Mouse (Mus musculus) bone marrow macrophage, adult 2 months (primary cell): ENCODE measurements around the gene 4930469K13Rik. TPM values are rescaled to one million over a fixed set of nuclear protein-coding genes. Genes with fewer than 3 reads are reported as not detected.

ENCODE experiments used
- H3K27ac ChIP-seq: 2 replicates; pipeline ENCODE4 v1.5.1; 2012; ENCODE audit warnings: low read depth, low read length; ENCODE audit not compliant: insufficient read depth
- H3K4me1 ChIP-seq: 2 replicates; pipeline ENCODE4 v1.6.1; 2012; ENCODE audit warnings: low read length; ENCODE audit not compliant: control insufficient read depth, insufficient read depth
- H3K4me3 ChIP-seq: 2 replicates; pipeline ENCODE4 v1.5.1; 2012; ENCODE audit warnings: mild to moderate bottlenecking, low read length, moderate library complexity; ENCODE audit not compliant: insufficient read depth
- CTCF ChIP-seq: IDR thresholded peaks from 2 replicates; pipeline ENCODE4 v1.5.1; 2012; ENCODE audit warnings: low read depth, mild to moderate bottlenecking, low read length, moderate library complexity
- POLR2A ChIP-seq: IDR thresholded peaks from 2 replicates; pipeline ENCODE4 v1.6.1; 2012; ENCODE audit warnings: mild to moderate bottlenecking, low read depth, low read length, borderline replicate concordance
- polyA plus RNA-seq: library from polyadenylated mRNA; stranded (reverse); fragments of >200 nt; gene quantifications from 2 replicates; pipeline ENCODE4 v1.2.4, GENCODE M21; 2012; ENCODE audit not compliant: missing spikeins, insufficient read depth, insufficient read length

The 4930469K13Rik gene
- polyA plus RNA-seq, 1 experiment, result not detected

DNA sequence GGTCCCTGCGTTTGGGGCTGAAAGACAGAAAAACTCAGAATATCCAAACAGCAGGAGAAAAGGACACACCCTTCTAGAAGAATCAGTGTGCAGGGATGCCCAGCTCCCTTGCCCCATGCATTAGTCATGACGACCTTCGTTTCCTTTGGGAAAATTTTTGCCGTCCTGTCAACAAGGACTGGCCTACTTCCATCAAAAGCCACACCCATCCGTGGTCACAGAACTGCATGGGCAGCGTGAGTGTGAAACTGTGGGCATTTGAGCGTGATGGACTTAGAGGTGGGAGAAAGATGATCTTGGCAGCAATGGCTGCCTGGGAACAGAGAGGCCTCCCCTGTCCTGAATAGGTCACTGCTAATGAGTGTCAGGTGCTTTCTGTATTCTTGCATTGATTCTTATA lies 126.2 kb downstream of the 4930469K13Rik start:
- TF ChIP-seq CTCF (no peak), POLR2A (no peak)
- Histone ChIP-seq H3K4me1 (peaks cover 5% of the 10 kb centered on the region), H3K4me3 (no peak overlapping the region), H3K27ac (no peak overlapping the region)

DNA sequence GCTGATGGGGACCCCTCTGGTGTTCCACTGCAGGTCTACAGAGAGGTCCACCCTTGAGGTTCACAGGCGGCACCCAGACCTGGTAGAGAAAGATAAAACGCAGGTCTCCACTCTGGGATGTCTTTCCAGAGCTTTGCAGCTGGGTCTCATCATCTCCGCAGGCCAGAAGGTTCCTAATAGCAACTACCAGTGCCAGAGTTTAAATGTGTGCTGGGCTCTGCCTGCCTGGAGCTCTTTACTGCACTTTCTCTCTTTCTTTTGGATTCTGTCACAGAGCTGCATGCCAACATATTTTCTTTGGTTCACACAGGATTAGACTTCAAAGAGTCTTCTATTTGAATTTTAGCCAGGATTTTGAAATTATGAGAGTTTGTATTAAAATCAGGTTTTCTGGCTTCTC lies 129.2 kb downstream of the 4930469K13Rik start:
- Histone ChIP-seq H3K27ac (no peak overlapping the region), H3K4me3 (no peak overlapping the region), H3K4me1 (peaks cover 6% of the 10 kb centered on the region)
- TF ChIP-seq POLR2A (no peak), CTCF (no peak)

DNA sequence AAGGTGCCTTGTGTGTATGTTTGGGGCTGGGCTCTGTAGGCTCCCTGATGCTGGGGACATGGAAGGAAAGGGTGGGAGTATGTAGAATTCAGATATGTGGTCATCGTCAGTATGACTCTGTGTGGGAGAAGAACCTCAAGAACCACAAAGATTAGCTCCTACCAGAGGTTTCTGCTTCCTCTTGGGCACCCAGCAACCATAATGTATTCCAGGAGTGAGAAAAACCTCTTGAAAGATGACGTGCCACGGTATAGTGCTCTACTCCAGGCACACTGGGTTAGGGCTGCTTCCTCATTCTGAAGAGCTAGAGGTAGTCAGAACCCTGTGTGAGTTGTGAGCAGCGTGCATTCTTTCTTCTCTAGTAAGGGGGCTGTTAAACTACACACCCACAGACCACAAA lies 130.6 kb downstream of the 4930469K13Rik start:
- Histone ChIP-seq H3K4me3 (no peak overlapping the region), H3K27ac (no peak overlapping the region), H3K4me1 (peaks cover 6% of the 10 kb centered on the region)
- no peak for TF ChIP-seq POLR2A
- no peak for TF ChIP-seq CTCF

DNA sequence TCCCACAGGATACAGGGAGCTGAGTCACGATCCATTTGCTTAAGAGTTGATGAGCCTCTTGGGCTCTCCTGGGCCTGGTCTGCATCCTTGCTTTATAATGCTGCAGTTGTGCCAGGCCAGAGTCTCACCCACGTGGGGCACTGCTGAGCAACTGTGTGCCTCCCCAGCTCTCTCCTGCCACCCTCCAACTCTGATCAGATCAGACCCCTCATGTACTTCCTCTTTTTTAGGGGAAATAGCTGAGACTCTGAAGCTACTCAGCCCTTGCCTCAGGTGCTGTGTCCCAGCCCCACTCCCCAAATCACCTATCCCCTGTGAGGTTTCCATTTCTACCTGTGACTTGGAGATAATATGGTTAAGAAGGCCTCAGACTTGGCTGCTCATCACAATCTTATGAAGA lies 133.0 kb downstream of the 4930469K13Rik start:
- no peak overlapping the region for H3K27ac ChIP-seq
- no peak overlapping the region for H3K4me3 ChIP-seq
- TF ChIP-seq CTCF (no peak), POLR2A (no peak)
- H3K4me1 ChIP-seq, result peaks cover 6% of the 10 kb centered on the region

DNA sequence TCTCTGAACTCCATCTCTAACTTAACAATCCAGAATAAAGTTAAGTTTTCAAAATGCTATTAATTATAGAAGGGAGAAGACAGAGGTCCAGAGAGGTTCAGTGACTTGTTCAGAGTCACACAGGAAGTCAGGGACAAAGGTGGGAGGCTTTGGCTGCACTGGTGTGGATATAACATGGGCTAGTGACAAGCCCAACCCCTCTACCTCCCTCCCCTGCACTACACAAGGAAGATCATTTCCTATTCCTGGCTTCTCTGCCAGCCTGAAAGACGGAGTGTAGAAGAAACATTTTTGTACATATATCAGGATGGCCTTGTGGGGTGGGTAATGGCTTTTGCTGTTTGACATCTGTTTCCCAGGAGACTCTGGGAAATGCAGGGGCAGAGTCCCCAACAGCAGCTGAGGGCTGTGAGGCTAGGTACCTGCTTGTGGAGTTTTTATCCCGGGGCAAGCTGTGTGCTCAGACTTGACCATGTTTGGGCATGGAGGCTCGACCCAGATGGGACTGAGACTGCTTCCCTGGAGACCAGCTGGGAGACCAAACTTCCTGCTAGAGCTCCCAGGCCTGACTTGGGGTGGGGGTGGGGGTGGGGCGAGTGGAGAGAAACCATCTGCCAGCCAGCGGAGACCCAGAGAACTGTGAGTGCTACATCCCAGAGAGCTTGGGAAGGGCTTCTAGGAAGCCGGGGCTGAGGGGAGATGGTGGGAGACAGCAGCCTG lies 135.5 kb downstream of the 4930469K13Rik start, which contains the start of gene Kcnmb1:
Kcnmb1 (plus strand) TSS at position 326 of the 720 bp plus-strand sequence.
- TF ChIP-seq POLR2A (no peak), CTCF (no peak)
- no peak within 1 kb of the TSS for H3K27ac ChIP-seq

DNA sequence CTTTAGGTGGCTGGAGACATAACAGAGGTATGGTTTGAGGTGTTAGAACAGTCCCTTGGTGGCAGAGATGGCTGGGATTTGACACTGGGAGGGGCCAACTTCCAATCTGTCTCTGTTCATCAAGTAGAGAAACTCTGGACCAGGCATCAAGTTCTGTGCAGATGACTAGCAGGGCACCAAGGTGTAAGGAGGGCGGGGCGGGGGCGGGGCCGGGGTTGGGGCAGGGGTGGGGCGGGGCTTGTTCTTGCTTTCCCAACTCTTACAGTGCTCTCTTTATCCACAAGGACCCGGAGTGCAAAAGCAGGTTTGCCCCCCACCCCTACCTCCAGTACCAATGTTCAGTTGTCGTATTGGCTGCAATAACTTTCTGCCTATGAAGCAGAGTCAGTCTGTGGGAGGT lies 136.2 kb downstream of the 4930469K13Rik start:
- no peak for TF ChIP-seq POLR2A
- no peak for TF ChIP-seq CTCF
- peaks cover 2% of the 10 kb centered on the region for H3K4me1 ChIP-seq
- no peak overlapping the region for H3K27ac ChIP-seq
- no peak overlapping the region for H3K4me3 ChIP-seq

More for the DNA sequence above, 135.5 kb downstream of the 4930469K13Rik start, which contains the start of gene Kcnmb1:
- H3K4me1 ChIP-seq, result peaks cover 6% of the 10 kb centered on the region
- H3K4me3 ChIP-seq, result no peak within 1 kb of the TSS

DNA sequence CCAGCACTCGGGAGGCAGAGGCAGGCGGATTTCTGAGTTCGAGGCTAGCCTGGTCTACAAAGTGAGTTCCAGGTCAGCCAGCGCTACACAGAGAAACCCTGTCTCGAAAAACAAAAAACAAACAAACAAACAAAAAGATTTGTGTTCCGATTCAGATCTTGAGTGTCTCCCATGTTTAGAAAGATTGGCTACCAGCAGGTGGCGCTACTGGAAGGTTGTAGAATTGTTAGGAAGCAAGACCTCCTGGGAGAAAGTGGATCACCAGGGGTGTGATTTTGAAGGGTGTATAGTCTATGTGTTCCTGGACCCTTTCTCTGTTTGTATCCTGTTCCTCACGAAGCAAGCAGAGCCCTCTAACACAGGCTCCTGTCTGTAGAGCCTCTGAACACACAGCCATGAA lies 139.6 kb downstream of the 4930469K13Rik start:
- Histone ChIP-seq H3K4me3 (no peak overlapping the region), H3K4me1 (no peaks in the 10 kb centered on the region), H3K27ac (no peak overlapping the region)
- TF ChIP-seq POLR2A, result no peak
- TF ChIP-seq CTCF, result 0 out of 2 replicates have a peak, but pooled peaks have one; percentile 25

DNA sequence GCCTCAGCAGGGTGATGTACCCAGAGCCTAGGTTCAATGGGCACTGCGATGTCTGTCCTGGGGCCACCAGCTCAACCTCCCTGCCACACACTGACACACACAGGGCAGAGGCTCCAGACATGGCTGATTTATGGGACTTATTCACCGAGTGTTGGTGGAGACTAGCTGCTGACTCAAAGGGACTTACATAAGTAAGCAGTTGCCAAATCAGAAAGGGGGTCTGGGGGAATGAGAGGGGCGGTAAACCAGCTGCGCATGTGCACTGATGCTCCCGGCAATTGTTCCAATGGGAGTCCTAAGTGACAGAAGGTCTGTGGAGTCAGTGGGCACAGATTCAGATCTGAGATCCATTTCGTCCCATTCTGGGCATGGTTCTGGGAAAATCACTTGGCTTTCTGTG lies 140.8 kb downstream of the 4930469K13Rik start:
- Histone ChIP-seq H3K27ac (no peak overlapping the region), H3K4me1 (no peaks in the 10 kb centered on the region), H3K4me3 (no peak overlapping the region)
- TF ChIP-seq POLR2A, result no peak
- no peak for TF ChIP-seq CTCF

DNA sequence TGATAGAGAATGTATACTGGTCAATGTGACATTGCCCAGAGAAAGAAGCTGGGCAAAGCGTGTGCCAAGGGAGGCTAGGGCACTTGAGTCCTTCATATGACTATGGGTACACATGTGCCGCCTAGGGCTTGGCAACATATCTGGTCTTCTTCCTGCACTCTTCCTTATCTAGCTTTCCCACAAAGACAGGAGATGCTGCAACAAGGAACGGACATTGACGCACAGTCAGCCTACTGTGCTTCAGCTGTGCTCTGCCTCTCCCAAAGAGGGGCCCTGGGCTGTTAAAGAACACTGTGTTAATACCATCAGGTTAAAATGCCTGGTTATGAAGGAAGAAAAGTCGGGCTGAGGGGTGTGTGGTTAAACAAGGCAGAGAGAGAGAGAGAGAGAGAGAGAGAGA lies 141.7 kb downstream of the 4930469K13Rik start:
- TF ChIP-seq CTCF (no peak), POLR2A (no peak)
- no peak overlapping the region for H3K4me3 ChIP-seq
- H3K27ac ChIP-seq, result no peak overlapping the region
- no peaks in the 10 kb centered on the region for H3K4me1 ChIP-seq

DNA sequence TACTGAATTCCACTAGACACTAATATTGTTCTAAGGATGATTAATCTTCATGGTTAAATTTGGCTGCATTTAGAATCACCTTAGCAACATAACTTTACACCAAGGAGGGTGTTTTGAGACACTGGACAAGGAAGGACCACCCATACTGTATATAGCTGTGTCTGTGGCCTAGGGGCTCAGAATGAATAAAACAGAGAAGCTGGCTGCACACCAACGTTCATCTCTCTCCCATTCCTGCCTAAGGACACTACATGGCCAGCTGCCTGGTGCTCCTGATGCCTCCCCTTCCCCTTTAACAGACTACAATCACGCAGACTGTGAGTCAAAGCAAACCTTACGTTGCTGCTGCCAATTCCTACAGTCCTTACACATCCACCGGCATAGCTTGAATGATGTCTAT lies 142.4 kb downstream of the 4930469K13Rik start:
- TF ChIP-seq CTCF (no peak), POLR2A (no peak)
- Histone ChIP-seq H3K27ac (no peak overlapping the region), H3K4me3 (no peak overlapping the region), H3K4me1 (no peaks in the 10 kb centered on the region)
